Mouse (Mus musculus) liver, embryonic 18 days (tissue): ENCODE data around the gene Phf10. TPM values are rescaled to one million over a fixed set of nuclear protein-coding genes. Genes with fewer than 3 reads are reported as not detected.

Source experiments
- polyA plus RNA-seq: library from polyadenylated mRNA; depleted of rRNA; stranded (reverse); fragments of >200 nt; gene quantifications from 2 replicates; pipeline ENCODE4 v1.2.3, GENCODE M21; 2012; rRNA removed

Phf10 gene
- polyA plus RNA-seq, result 44.9 and 45.5 TPM in 2 replicates

DNA sequence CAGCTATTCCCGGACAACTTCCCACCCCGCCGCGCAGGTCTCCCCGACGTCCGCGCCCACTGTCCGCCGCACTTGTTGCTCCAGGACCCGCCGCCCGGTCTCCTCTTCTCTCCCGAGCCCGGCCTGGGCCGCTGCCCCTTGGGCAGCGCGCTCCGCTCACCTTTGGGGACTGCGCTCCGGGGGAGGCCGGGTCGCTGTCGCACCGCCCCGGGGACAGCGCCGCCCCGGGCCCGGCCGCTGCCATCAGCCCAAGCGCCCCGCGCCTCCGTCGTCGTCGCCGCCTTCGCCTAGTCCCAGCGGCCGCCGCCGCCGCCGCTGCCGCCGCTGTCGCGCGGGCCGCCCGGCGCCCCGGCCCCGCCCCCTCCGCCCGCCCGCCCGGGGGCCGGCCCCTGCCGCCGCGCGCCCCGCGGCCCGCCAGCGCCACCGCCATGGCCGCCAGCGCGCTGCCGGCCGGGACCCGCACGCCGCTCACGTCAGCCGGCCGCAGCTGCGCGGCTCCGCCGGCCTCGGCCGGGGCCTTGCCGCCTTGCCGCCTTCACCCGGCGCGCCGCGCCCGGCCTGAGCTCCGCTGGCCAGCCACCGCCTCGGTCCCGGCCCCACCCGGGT is at the start of gene Phf10:
Gene Phf10, minus strand, starts transcription at position 323 of the 606 bp plus-strand sequence.

GRCm38 (mm10) chr17:15009706-15010413 is 48.8 kb upstream of the Phf10 start, which contains the start of gene Gm3435:
Gm3435 (plus strand) TSS chr17:15010176.

DNA sequence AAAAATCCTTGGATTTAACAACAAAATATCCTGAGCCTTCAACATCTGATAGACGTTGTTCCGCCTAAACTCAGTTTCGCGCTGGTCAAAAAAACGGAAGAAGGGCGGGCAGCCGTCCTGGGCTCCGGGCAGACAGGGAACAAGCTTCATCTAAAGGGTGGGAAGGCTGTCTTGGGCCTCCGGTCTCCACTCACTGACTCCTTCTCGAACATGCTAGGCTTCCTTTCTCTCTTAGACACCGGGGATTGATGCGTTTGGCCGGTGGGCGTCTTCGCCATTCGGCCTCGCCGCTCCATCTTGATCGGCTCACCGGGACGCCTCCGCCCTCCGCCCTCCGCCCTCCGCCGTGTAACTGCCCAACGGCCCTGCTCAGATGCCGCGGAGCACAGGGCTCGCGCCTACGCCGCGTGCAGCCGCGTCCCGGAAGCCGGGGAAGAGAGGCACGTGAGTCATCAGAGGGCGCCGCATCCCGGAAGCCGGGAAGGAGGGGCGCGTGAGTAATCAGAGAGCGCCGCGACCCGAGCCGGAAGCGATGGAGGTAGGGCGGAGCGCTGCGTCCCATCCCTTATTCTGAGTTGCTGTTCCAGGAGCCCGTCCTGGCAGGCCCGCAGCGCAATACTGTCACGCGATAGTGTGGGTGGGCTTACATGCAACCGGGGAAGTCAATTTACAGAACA is 17.4 kb upstream of the Phf10 start, which contains the start of the genes 9030025P20Rik and Gm3417:
Gene 9030025P20Rik, plus strand, starts transcription at position 107 of the 677 bp plus-strand sequence.
Gene Gm3417, minus strand, starts transcription at position 429 of the 677 bp plus-strand sequence.

DNA sequence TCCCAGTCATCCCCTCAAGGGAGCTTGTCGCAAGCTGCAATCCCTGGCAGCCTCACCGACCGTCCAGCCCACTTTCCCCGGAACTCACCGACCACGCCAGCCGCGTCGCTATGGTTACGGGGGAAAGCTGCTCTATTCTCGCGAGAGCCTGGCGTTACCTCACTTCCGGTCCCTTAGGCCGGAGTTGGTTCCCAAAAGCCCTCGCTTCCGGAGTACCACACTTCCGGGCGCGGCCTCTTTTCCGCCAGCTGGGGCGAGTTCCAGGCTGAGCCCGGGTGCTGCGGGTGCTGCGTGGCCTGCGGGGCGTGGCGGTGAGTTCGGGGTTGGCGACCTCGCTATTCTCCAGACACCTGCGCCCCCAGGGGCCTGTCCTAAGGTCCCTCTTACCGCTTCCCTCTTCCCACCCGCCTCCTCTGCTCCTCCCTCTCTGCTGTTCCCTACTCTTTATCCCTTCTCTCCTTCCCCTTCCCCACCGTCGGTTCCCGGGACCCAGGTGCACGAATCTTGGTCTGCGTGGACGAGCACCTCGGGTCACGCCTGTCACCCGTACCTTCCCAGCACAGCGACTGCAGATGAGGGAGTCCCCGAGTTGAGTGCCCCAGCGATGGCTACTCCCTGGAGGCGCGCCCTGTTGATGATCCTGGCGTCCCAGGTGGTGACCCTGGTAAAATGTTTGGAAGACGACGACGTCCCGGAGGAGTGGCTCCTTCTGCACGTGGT is 17.9 kb downstream of the Phf10 start, which contains the start of the genes Wdr27 and 1600012H06Rik:
Gene Wdr27, minus strand, starts transcription at position 150 of the 720 bp plus-strand sequence.
Gene 1600012H06Rik, plus strand, starts transcription at position 176 of the 720 bp plus-strand sequence.

Other genes starting within 250 kb of the Phf10 start
- gene Wdr27, start 18.1 kb downstream of the Phf10 start, polyA plus RNA-seq, result 0.81 and 1.3 TPM in 2 replicates
- gene 1600012H06Rik, start 18.1 kb downstream of the Phf10 start, polyA plus RNA-seq, result 9.7 and 11.1 TPM in 2 replicates
- 4.6 and 5.1 TPM in 2 replicates for gene 9030025P20Rik, start 17.2 kb upstream of the Phf10 start, polyA plus RNA-seq
- 0.70 TPM in 1 of 2 replicates, not detected in the other for gene Gm3417, start 17.5 kb upstream of the Phf10 start, polyA plus RNA-seq
- gene Gm3435, start 48.9 kb upstream of the Phf10 start, polyA plus RNA-seq, result 1.8 and 2.4 TPM in 2 replicates
- gene Ermard, start 79.9 kb upstream of the Phf10 start, polyA plus RNA-seq, result 22.1 and 24.6 TPM in 2 replicates
- 0.42 and 0.71 TPM in 2 replicates for gene Tcte3, start 80.2 kb upstream of the Phf10 start, polyA plus RNA-seq
- gene Gm3448, start 80.3 kb upstream of the Phf10 start, polyA plus RNA-seq, result 1.6 and 2.0 TPM in 2 replicates